Mouse (Mus musculus) erythroblast, embryonic 14.5 days (primary cell): ENCODE measurements around the gene Ryr3.

Experiments used
- GATA1 ChIP-seq: IDR thresholded peaks from 2 replicates; pipeline ENCODE4 v1.6.1; 2012; ENCODE audit warnings: low read length, inconsistent platforms, mixed read lengths
- TAL1 ChIP-seq: IDR thresholded peaks from 3 replicates; pipeline ENCODE4 v1.6.1; 2012; ENCODE audit warnings: low read length, inconsistent platforms, mixed read lengths

DNA sequence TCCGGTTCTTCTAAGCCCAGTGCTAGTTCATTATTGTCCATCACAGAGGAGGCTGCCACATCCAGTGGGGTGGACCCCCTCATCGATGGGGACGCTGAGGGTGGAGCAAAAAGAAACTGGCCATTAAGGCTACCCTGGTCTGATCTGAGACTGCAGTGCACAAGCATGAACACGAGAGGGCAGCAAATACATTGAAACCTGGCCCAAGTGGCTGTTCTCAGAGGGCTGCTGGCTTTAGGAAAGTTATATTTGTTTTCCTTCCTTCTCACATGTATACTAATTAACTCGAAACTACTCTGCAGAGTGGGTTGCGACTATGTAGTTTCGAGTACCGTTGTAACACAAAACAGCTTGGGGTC, 416.9 kb downstream of the Ryr3 start:
- TF ChIP-seq TAL1 (no peak), GATA1 (no peak)
